Mouse (Mus musculus): Measurements from ENCODE around the gene Arpp19. TPM values are rescaled to one million over a fixed set of nuclear protein-coding genes. Genes with fewer than 3 reads are reported as not detected.

Gene Arpp19
- total RNA-seq, 2 experiments from 2014 or later, result 232 to 259 TPM

DNA sequence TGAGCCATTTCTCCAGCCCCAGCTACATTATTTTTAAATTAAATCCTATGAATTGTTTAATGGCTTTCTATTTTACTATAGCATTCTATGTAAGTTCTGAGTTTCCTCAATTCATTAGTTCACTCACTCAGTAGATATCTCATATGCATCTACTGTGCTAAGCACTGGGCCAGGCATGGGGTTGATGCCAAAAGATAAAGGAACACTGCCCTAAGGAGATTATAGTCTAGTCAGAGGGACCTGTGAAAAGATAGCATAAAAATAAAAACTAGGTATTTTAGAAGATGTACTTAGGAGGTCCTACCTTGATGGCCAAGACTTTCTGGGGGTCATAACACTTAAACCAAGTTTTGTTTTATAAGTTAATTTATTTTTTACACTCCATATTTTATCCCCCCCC lies 64.7 kb downstream of the Arpp19 start:
- DNase-seq, result no peak

Other genes with a start within 250 kb of the Arpp19 start
- 1 to 10 TPM; 1.1 to 4.8 TPM for gene Onecut1, start 175.7 kb upstream of the Arpp19 start, total RNA-seq (2021)
- gene Fam214a, start 84.7 kb upstream of the Arpp19 start, total RNA-seq (2021), result 10 to 100 TPM; 76.1 to 81.3 TPM
- gene Myo5a, start 33.4 kb downstream of the Arpp19 start, total RNA-seq (2021), result 10 to 100 TPM; 23.9 to 30.5 TPM
- gene Myo5c, start 194.4 kb downstream of the Arpp19 start, total RNA-seq (2021), result 1 to 10 TPM; 5.7 to 9.4 TPM